Mouse (Mus musculus) brain, embryonic 14.5 days (tissue): ENCODE results near the gene Olfr1451. TPM values are rescaled to one million over a fixed set of nuclear protein-coding genes. Genes with fewer than 3 reads are reported as not detected.
"Not testable (repeated sequence)": the region's sequence is repeated elsewhere in the genome, so short reads cannot be mapped to it uniquely, and the experiment has no call there.

Experiments used
- DNase-seq: peaks from one replicate; pipeline ENCODE4 v3.0.0-alpha.2; 2011; ENCODE audit warnings: low read depth
- CTCF ChIP-seq: fragments of 200-500 bp; IDR thresholded peaks from 2 replicates; pipeline ENCODE4 v1.5.1; 2012; ENCODE audit warnings: inconsistent platforms, mild to moderate bottlenecking, moderate library complexity, borderline replicate concordance; ENCODE audit not compliant: insufficient read depth, insufficient read length; ENCODE audit errors: extremely low read depth
- POLR2A ChIP-seq: fragments of 200-500 bp; IDR thresholded peaks from 2 replicates; pipeline ENCODE4 v1.6.1; 2012; ENCODE audit warnings: mild to moderate bottlenecking, inconsistent platforms, borderline replicate concordance; ENCODE audit not compliant: poor library complexity, insufficient read depth, insufficient read length, severe bottlenecking; ENCODE audit errors: extremely low read depth
- polyA plus RNA-seq: library from polyadenylated mRNA; depleted of rRNA; stranded (reverse); fragments of >200 nt; gene quantifications from 2 replicates; pipeline ENCODE4 v1.2.3, GENCODE M21; 2012; rRNA removed

Olfr1451 gene
- not detected in 2 replicates for polyA plus RNA-seq

DNA sequence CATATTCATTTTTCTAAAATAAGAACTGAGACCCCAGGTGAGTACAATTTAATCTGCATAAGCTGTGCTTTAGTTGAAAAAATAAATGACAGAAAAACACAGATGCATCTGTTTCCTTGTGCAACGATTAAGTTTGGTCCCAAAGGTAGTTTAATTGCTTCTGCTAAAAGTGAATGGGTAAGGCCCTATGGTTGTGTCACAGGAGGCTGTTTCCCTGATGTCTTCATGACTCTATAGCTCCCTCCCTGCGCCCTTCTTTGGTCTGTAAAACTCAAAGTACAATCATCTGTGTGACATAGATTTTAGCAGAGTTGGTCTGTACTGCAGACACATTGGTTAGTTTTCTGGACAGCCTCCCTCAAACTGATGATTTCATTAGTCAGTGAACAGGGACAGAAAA is at the start of gene Olfr1451:
Gene Olfr1451 (plus strand): TSS at position 301 of the 400 bp plus-strand sequence.
- no peak for TF ChIP-seq POLR2A
- TF ChIP-seq CTCF, result no peak
- no peak for DNase-seq

DNA sequence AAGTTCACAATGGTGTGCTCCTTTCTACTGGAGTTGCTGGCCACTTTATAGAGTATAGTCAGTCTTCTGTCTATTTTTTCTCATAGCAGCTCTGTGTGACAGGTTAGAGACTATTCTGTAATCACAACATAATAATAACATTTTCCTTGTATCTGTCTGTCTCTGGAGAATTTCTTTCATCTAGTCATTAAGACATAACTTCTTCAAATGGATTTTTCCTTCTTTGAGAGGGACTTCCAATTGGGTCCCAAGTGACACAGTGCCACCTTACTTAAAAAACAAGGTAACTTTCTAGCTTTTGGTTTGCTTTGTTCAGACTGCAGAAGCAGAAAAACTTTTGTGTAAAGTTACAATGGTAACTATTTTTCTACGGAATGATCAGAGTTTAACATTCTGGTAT is 44.9 kb upstream of the Olfr1451 start, which contains the start of gene Olfr1450:
Gene Olfr1450 (plus strand): TSS at position 301 of the 400 bp plus-strand sequence.
- no peak for TF ChIP-seq POLR2A
- no peak for DNase-seq

DNA sequence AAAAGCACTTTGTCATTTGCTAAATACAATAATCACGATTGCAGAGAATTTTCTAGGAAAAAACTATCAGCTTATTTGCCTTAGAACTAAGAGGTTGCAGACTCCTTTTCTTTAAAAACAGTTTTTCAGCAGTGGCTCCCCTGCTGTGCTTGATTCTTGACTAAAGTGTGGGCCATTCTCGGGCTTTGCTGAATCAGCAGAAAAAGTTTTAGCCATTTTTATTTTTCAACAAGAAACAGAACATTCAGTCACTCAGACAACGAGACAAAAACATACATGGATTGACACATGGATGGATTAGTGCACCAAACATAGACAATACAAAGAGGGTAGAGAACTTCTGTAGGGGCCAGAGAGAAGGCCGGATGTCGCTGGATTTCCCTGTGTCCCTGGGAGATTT is 24.7 kb upstream of the Olfr1451 start:
- DNase-seq, result not testable (repeated sequence)

DNA sequence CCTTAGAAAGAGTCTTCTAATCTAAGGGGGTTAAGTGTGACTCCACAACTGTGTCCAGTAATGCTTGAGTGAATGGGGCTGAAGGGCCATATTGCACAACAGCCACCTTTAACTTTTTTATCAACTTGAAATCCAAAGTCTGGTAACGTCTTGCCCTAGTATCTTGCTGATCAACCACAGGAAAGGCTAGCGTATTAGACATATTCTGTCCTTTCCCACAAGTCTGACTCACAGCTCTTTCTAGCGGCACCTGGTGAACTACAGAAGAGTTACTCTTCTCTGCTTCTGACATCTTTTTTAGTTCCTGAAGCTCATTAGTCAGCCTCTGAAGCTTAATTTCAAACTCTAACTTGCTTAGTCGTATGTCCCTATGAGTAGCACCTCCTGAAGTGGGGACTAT is 2.5 kb upstream of the Olfr1451 start:
- DNase-seq, result not testable (repeated sequence)

DNA sequence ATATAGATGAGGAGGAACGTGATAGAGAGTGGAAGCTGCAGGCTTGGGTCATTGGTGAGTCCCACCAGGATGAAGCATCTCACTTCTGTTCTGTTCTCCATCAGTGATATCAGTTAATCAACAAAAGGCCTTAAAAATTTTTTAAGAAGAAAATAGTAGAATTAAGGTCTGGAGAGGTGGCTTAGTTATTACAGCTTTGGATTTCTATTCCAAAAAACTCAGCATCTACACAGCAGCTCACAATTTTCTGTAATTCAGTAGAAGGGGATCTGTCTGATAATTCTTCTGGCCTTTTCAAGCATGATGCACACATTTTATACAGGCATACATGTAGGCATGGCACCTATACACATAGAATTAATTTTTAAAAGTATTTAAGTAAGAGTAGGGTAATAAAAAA is 33.4 kb downstream of the Olfr1451 start, which contains the start of gene Olfr1453:
Gene Olfr1453 (minus strand): TSS at position 101 of the 400 bp plus-strand sequence.
- DNase-seq, result no peak
- TF ChIP-seq CTCF, result no peak
- no peak for TF ChIP-seq POLR2A

Other genes with a start within 250 kb of the Olfr1451 start
- 2.4 and 3.9 TPM in 2 replicates for gene Cntf, start 229.4 kb upstream of the Olfr1451 start, polyA plus RNA-seq
- 37.5 and 41.0 TPM in 2 replicates for gene Zfp91, start 198.9 kb upstream of the Olfr1451 start, polyA plus RNA-seq
- 1.4 and 1.6 TPM in 2 replicates for gene Lpxn, start 198.8 kb upstream of the Olfr1451 start, polyA plus RNA-seq
- not detected in 2 replicates for gene Gm5244, start 148.3 kb upstream of the Olfr1451 start, polyA plus RNA-seq
- not detected in 2 replicates for gene Olfr1444, start 137.7 kb upstream of the Olfr1451 start, polyA plus RNA-seq
- gene Olfr1445, start 111.2 kb upstream of the Olfr1451 start, polyA plus RNA-seq, result not detected in 2 replicates
- not detected in 2 replicates for gene Olfr1446, start 101.5 kb upstream of the Olfr1451 start, polyA plus RNA-seq
- not detected in 2 replicates for gene Olfr1447, start 91.3 kb upstream of the Olfr1451 start, polyA plus RNA-seq
- gene Olfr1448, start 70.6 kb upstream of the Olfr1451 start, polyA plus RNA-seq, result not detected in 2 replicates
- not detected in 2 replicates for gene Olfr1449, start 64.2 kb upstream of the Olfr1451 start, polyA plus RNA-seq
- gene Olfr1450, start 44.8 kb upstream of the Olfr1451 start, polyA plus RNA-seq, result not detected in 2 replicates
- gene Olfr1453, start 33.3 kb downstream of the Olfr1451 start, polyA plus RNA-seq, result not detected in 2 replicates
- gene Olfr1454, start 65.6 kb downstream of the Olfr1451 start, polyA plus RNA-seq, result not detected in 2 replicates
- not detected in 2 replicates for gene Olfr1457, start 102.9 kb downstream of the Olfr1451 start, polyA plus RNA-seq
- not detected in 2 replicates for gene Olfr1458, start 111.8 kb downstream of the Olfr1451 start, polyA plus RNA-seq
- gene Olfr1459, start 154.5 kb downstream of the Olfr1451 start, polyA plus RNA-seq, result not detected in 2 replicates
- not detected in 2 replicates for gene Olfr1461, start 168.0 kb downstream of the Olfr1451 start, polyA plus RNA-seq
- not detected in 2 replicates for gene Olfr1462, start 190.7 kb downstream of the Olfr1451 start, polyA plus RNA-seq
- not detected in 2 replicates for gene Olfr1463, start 236.3 kb downstream of the Olfr1451 start, polyA plus RNA-seq